Mouse (Mus musculus): ENCODE measurements around the gene Wdr78.

GRCm38 (mm10) chr4:102990016-102990415 is 124.3 kb downstream of the Wdr78 start:
- TF ChIP-seq CTCF (IDR thresholded peaks at IDR 0.05) = no peak
- no peak for TF ChIP-seq EP300 (IDR thresholded peaks at IDR 0.05)
